Mouse (Mus musculus) right cerebral cortex, adult 2 months (tissue): ENCODE measurements at regions not wholly inside any gene's neighbourhood (a gene's known extent, or its start where the extent isn't known, plus 50 kb on each side); places are given as distances from the start of the nearest gene placed in this dataset.
A peak's percentile ranks its signal among the peaks of the same experiment; 100 is the strongest.

Experiments used
- DNase-seq, 2 experiments: peaks; one replicate each; pipeline ENCODE4 v3.0.0; 2021 to 2022; ENCODE audit warnings: low spot score in 2 of 2

GRCm38 (mm10) chr16:97304156-97304735, 52.3 kb upstream of the Bace2 start:
- peak in 1 of 2 experiments; percentile 10 for DNase-seq
